Mouse (Mus musculus): ENCODE results near the gene Tmem144.
A peak's percentile ranks its signal among the peaks of the same experiment; 100 is the strongest.

Gene Tmem144

DNA sequence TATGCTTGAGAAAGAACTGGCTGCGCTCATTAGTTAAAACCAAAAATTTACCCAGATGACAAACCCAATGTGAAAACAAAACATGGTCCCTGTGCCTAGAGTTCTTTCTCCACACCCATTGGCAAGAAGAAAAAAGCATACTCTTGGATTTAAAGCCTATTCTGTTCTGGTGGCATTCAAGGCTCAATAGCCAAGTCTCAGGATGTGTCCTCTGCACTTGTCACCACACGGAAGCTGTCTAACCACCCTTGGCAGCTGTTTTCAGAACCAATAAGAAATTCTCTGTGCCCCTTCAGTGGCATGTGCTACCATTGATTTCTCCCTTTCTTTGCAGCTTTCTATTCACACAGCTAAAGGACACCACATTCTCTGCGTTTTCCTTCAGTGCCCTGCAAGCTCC lies 5.6 kb upstream of the Tmem144 start:
- DNase-seq, result no peak

DNA sequence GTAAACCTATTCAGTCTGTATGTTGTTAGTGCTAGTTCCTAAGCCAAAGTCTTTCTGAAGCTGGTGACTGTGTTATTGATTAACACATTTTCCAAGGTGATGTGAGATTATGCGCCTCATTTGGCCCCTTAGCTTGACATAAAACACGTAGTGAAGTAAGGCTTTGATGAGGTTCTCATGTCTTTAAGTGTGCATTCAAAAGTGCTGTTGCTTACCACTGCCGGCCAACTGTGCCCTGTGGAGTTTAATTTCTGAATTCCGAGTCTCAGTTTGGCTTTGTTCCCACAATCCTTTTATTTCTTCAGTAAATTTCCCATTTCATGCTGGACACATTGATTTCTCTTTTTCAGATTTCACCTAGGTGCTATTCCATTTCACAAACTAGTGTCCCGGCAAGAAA lies 5.2 kb upstream of the Tmem144 start:
- no peak for DNase-seq

- no peak for DNase-seq
Measured at GRCm38 (mm10) chr3:79852108-79852507, 465 bp downstream of the Tmem144 start.

GRCm38 (mm10) chr3:79850656-79851055 lies 1.9 kb downstream of the Tmem144 start:
- no peak for DNase-seq

- DNase-seq, result peak; percentile 76 to 79
Measured at GRCm38 (mm10) chr3:79849621-79850020, 3.0 kb downstream of the Tmem144 start.

DNA sequence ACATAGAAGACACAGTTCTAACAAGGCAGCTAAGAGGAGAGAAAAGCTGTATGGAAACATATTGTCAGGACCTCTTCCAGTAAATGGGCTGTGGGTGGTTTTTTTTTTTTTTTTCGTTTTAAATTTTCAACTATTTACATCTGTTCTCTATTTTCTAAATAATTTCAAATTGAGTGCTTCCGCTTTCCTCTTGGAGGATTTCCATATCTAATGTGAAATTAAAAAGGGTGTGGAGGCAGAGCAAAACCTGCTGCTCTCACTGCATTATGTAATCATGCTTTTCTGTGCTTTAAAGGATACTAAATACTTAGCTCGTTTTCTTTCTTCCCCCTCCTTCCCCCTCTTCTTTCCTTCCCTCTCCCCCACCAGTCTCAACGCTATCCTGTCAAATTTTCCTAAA lies 3.7 kb downstream of the Tmem144 start:
- DNase-seq, result no peak

DNA sequence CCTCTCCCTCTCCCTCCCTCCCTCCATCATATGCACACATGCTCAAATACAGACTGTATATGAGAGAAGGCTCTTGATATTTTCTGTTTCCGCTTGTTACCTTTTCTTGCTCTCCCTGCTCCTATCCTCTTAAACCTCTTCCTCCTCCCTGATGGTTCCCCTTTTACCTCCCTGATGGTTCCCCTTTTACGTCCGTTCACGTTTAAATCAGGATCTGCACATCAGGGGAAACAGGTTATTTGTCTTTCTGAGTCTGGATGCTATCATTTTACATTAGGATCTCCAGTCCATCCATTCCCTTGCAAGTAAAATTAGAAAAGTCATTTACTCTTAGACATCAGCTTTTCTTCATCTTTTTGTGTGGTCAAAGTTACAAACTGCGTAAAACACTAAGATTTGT lies 5.9 kb downstream of the Tmem144 start:
- DNase-seq, result no peak

- no peak for DNase-seq
Measured at GRCm38 (mm10) chr3:79843999-79844398, 8.6 kb downstream of the Tmem144 start.

- DNase-seq, result peak; percentile 76 to 85
Measured at GRCm38 (mm10) chr3:79842616-79843016, 10.0 kb downstream of the Tmem144 start.

DNA sequence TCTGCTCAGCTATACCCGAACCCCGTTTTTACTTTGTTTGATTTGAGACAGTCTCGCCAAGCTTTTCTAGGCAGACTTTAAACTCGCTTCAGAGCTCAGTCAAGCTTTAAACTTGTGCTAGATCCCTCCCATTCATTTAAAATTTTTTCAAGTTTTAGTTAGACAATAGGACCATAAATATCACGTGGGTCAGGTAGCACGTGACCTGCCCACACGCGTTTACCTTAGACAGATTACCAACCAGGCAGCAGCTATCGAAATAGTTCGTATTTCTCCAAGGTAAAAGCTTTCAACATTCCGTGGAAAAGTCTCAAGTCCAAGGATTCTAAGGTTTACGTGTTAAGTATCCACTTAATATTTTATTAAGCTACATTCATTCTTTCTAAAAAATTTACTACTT lies 10.4 kb downstream of the Tmem144 start:
- peak; percentile 80 to 81 for DNase-seq

- DNase-seq, result no peak
Measured at GRCm38 (mm10) chr3:79841475-79841874, 11.1 kb downstream of the Tmem144 start.

GRCm38 (mm10) chr3:79838751-79839150 lies 13.8 kb downstream of the Tmem144 start:
- peak in 1 of 2 experiments; percentile 41 for DNase-seq

DNA sequence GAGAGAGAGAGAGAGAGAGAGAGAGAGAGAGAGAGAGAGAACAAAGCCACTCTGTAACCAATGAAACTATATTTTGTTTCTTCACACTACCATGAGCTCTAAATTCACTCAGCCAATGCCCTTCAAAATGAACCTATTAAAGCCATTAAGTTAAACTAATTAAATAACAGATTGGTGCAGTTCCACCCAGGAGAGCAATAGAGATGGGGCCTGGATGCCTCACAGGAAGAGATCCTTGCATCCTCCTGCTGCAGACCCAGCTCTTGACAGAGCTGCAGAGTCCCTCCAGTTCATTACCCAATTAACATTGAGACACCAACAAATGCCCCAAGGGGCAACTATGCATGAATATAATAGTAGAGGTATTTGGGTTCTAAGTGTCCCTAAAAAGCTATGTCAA lies 23.3 kb downstream of the Tmem144 start:
- DNase-seq, result no peak

- no peak for DNase-seq
Measured at GRCm38 (mm10) chr3:79825067-79825780, 27.3 kb downstream of the Tmem144 start.

GRCm38 (mm10) chr3:79823176-79823575 lies 29.4 kb downstream of the Tmem144 start:
- DNase-seq, result no peak

DNA sequence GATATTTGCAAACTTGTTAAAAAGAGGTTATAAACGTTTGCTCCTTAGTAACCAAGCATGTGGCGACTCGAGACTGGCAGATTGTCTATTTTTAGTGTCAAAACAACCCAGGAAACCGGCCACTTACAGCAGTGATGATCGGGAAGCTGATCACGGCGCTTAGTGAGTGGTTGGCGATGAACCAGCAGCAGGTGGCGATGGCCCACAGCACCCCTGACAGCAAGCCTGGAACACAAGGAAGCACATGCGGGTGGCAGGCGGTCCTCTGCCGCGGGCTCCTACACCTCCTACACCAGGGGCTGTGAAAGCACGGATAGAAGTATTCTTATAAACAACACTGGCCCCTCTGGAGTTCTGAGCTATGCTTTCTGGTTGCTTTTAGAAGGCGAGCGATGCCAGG lies 31.4 kb downstream of the Tmem144 start:
- no peak for DNase-seq

DNA sequence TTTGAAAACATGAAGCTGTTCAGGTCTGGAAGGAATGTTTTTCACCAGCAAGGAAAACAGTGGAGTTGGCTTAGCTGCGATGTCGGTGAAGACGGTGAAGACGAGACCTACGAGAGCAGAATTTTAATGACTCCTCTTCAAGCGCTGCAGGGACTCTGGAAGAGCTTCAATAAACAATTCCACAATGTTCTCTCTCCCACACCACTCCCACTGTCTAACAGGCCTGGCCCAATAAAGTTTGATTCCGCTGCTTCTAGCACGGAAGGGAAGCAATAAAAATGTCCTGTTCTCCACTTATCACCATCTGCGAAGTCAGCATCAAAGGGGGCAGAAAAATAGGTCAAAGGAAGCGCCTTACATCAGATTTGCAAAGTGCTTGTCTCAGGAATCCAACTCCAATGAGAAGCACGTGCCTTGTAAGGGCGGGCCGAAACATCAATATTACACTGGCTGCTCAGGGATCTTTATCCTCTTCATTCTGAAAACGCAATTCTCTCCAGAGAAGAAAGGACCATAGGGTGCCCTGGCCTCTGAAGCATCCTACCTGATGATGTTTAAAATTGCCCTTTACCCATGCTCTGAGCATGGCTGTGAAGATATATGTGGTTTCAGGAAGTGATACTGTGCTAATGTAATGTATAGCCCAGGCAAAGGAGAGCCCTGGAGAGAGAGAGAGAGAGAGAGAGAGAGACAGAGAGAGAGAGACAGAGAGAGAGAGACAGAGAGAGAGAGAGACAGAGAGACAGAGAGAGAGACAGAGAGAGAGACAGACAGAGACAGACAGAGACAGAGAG lies 34.2 kb downstream of the Tmem144 start:
- DNase-seq, result no peak

- DNase-seq, result no peak
Measured at GRCm38 (mm10) chr3:79816229-79816628, 36.3 kb downstream of the Tmem144 start.

DNA sequence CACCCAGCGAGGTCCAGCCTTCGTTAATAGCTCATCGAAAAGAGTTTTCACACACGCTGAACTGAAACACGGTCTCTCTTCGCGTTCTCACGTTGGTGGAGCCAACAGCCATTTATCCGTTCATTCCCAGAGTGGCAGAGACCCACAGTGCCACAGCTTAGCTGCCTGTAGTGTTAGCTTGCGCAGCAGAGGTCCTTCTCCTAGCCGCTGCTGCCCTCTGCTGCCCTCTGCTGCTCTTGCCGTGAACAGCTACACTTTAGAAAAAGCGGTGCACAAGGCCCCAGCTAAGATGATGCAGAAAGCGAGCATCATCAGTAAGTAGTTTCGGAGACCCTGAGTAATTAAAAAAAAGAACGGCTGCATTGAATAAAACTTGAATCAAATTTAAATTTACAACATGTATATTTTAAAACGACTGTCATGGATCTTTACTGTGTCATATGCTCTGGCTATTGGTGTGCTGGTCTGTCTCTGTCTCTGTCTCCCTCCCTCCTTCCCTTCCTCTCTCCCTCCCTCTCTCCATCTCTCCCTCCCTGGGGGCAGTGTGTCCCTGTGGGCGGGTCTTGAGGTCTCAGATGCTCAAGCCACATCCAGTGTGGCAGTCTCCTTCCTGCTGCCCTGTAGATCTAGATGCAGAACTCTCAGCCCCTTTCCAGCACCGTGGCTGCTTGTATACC lies 38.6 kb downstream of the Tmem144 start:
- DNase-seq, result peak; percentile 51 to 87

- no peak for DNase-seq
Measured at GRCm38 (mm10) chr3:79812042-79812441, 40.5 kb downstream of the Tmem144 start.

DNA sequence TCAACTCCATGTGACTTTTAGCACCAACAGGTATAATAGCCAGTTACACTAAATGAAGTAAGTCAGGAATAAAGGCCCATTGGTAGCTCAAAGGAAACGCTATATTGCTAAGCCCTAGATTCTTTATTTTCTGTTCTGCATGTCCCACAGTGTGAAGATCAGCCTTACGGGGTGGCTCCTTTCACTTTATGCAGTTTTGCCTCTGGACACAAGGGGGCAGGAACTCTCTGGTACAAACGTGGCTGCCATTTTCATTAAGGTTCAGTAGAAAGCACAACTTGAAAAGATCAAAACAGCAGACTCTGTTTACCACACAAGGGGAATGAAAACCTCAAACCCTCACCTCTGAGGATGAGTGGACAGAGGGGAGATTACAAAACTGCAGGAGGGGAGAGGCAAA lies 40.9 kb downstream of the Tmem144 start:
- DNase-seq, result peak; percentile 19 to 60

DNA sequence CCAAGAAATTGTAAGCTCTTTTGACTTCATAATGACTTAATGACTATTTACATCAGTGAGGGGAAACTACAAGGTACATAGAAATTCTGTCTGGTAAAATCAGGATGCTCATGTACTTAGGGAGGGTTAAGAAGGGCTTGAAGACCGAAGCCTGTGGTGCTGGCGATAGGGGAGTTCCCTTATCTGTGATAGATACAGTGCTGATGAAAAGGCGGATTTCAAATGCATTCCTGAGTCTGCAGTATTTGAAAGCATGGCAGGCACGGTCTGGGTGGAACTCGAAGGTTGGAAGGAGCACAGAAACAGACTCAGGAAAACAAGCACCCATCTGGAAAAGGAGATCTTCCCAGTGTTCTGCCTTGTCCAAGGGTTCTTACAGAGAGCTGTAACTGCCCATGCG lies 42.0 kb downstream of the Tmem144 start:
- no peak for DNase-seq

DNA sequence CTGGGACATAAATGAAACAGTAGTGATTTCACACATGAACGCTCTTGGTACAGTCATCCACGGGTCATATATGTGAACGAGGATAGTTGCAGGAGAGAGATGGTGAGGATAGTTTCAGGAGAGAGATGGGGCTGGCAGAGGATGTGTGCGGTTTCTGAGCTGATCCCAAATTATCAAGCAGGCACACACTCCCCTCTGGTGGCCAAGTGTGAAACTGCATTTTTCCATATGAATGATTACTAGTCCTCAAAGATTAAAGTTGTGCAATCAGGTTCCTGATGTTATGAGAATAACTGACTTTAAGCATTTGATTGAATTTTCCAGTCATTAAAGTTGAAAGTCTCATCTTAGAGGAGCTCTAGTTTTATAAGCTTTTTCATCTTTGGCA lies 43.4 kb downstream of the Tmem144 start:
- peak; percentile 37 to 77 for DNase-seq
